Mouse (Mus musculus) ES-CJ7 (cell line): ENCODE results near the gene Vmn2r105.

ENCODE experiments used
- DNase-seq: peaks from one replicate; pipeline ENCODE4 v3.0.0; 2011; ENCODE audit warnings: low read depth, low spot score

Gene Vmn2r105

GRCm38 (mm10) chr17:20234952-20235351 lies at the start of gene Vmn2r105:
TSS of gene Vmn2r105 (minus strand) at chr17:20235052.
- no peak for DNase-seq

DNA sequence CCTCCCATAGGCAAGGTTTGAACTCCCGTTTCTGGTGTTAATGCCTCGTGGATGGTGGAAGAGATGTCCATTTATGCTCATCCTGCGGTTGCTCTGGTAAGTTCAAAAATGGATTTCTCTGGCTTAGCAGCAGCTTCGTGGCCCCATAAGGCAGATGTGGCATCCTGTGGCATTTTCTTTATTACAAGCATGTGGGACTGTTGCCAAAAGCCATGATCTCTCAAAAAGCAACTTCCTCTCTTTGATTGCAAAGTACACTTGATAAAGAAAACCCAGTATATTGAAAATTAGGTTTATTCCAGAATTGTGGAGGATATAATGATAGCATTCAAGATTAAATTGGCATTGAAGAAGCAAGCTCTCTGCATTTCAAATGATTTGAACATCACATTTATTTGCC lies 20.7 kb upstream of the Vmn2r105 start:
- no peak for DNase-seq

DNA sequence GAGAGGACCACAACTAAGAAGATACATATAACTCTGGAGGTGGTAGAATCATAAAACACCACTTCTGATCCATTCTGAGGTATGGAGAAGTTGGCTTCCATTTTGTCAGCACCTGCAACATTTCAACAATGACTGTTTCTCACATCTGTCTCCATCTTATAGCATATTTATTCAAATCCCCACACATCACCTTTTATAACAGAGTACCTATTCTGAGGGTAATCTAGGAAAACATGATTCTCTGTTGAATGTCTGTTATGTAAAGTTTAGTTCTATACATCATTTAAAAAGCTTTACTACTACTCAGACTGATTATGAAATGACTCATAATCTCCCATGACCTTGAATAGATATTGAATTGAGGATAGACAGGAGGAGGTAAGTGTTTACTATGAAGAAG lies 51.9 kb downstream of the Vmn2r105 start, which contains the start of gene Fpr-rs6:
TSS of gene Fpr-rs6 (minus strand) at position 101 of the 400 bp plus-strand sequence.
- no peak for DNase-seq
